Mouse (Mus musculus): ENCODE data around the gene Plpp3. TPM values are rescaled to one million over a fixed set of nuclear protein-coding genes. Genes with fewer than 3 reads are reported as not detected.

Plpp3 gene
- 28.1 and 51.0 TPM in 2 replicates for polyA plus RNA-seq (2012; rRNA removed)

DNA sequence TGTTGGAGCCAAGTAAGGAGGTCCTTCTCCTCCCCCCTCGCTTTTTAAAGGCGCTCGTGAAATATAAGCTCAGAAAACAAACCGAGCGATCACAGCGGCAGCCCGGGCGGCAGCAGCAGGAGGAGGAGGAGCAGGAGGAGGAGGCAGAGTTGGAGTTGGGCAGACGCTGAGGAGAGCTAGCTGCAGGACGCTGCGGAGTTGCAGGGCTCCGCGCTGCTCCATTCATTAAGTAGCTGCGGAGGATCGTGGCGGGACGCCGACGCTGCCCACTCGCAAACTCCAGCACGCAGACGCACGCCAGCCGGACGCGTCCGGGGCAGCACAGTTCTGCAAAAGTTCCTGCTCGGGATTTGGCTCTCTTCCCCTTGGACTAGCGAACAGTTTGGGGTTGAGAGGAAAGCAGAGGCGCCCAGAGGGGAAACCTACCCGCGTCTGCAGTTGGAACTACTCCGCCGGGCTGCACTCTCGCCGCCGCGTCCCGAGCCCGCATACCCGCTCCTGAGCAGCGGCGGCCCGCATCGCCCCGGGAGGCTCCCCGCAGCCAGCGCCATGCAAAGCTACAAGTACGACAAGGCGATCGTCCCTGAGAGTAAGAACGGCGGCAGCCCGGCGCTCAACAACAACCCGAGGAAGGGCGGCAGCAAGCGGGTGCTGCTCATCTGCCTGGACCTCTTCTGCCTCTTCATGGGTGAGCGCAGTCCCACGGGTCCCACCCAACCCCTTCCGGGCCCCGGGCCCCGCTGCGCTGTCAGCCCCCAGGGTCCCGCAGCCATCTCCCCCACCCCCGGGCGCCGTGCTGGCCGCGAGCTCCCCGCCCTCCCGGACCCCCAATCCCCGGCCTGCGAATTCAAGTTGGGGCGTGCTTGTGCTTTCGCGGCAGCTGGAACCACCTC, at the start of gene Plpp3:
Gene Plpp3, plus strand, starts transcription at position 72 of the 893 bp plus-strand sequence.

DNA sequence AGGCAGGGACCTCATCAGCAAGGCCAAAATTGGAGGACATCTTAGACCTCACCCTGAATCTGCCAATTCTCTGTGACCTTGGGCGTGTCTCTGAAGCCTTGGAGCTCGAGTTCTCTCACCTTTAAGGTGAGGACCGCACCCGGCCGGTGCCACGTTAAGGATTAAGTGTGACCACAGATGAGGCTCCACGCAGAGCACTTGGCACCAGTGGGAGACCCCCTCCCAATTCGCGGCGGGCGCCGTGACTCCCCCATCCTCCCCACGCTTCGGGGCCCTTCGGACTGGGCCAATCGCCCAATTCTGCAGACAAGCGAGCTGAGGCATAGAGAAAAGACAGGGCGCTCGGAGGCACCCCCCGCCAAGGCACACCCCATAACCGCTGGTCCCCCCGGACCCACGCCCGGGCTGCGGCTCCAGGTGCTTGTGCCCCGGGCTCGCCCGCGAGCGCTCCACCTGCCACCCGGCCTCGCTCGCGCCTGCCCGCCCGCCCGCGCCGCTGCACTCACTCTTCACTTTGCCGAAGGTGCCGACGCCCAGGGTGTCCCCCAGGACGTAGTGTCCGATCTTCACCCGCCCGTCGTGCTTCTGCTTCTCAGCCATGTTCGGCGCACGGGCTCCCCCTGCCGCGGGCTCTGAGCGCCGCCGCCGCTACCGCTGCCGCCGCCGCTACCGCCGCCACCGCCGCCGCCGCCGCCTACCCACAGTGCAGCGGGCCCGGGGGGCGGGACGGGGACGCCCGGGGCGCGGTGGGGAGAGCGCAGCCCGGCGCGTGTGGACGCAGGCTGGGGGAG, 47.8 kb upstream of the Plpp3 start, which contains the start of gene Prkaa2:
Gene Prkaa2, minus strand, starts transcription at position 692 of the 791 bp plus-strand sequence.

Other genes starting within 250 kb of the Plpp3 start
- 0.12 and 0.13 TPM in 2 replicates for gene Fyb2, start 243.9 kb upstream of the Plpp3 start, polyA plus RNA-seq (2012; rRNA removed)
- 1.5 and 2.6 TPM in 2 replicates for gene Prkaa2, start 47.5 kb upstream of the Plpp3 start, polyA plus RNA-seq (2012; rRNA removed)